Mouse (Mus musculus): ENCODE data around the gene Nbea.

Gene Nbea

DNA sequence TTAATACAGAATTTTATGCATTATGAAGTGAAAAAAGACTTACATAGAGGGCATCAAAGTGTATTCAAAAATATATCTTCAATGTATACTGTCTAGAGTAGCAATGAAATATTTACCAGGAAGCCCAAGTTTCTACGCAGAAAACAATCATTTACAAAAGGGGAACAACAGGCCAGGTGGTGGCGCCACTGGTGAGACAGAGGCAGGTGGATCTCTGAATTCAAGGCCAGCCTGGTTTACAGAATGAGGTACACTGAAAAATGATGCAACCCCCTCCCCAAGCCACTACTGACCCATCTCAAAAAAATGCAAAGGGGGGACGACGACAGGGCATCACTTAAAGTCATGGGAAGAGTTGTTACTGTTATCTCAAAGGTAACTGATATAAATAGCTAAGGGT lies 430.9 kb downstream of the Nbea start:
- no peak for DNase-seq (ENCODE audit: low spot score in 2 of 2)

DNA sequence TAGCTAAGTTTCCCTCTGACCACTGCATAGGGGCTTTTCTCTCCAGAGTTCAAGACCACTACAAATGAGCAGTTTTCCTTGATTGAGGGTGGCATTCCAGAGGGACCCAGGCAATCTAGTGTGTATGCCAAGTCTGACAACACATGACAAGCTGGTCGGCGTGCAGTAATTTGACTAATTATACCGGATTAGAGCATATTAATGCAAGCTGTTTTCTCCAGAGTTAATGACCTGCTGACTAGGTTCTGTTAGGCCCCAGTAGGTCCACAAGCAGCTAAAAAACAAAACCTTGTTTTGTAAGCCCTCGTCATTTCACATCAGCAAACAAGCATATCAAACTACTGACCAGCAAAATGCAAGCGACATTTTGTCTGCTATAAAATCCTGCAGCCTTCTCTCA lies 432.1 kb downstream of the Nbea start:
- DNase-seq (ENCODE audit: low spot score in 2 of 2) = no peak

DNA sequence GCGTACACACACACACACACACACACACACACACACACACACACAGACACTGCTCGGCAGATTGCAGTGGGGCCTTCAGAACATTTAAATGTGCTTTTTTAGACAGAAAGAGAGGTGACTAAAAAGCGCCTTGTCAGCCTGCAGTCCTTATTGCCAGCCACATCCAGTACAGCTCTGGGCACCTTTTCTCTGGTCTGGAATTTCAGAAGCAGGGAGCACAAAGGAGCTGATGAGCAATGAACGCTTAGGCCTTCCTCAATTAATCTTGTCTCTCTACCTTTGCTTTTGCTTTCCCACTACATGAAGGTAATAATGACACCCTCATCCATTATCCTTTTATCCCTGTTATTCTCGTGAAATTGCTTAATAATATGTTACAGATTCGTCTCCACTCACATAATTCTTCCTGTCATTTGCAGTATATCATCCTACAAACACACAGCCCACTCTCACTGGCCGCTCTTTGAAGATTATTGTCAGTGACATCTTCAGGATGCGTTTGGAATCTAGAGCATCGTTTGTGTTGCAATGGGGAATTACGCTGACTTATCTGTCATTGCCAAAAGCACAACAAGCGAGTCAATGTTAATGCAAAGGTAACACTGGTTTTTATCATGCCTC lies 432.9 kb downstream of the Nbea start:
- no peak for DNase-seq (ENCODE audit: low spot score in 2 of 2)

DNA sequence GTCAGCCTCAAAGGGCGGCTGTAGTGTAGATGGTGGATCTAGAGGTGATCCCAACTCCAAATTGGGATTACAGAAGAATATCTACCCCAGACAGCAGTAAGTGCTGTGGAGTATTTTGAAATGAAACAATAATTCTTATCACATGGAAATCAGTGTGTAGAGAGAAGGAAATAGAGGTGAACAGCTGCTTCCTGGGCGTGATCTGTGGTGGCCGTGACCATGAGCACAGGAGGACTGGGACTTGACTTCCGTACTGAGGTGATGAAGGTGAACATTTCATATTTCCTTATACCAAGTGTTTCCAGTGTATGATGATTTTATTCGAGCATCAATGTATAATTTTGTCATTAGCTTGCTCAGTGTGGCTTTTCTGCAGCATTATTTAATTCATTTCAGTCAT lies 439.6 kb downstream of the Nbea start:
- no peak for DNase-seq (ENCODE audit: low spot score in 2 of 2)

GRCm38 (mm10) chr3:55742654-55743053 lies 440.8 kb downstream of the Nbea start:
- no peak for DNase-seq (ENCODE audit: low spot score in 2 of 2)

GRCm38 (mm10) chr3:55742218-55742617 lies 441.3 kb downstream of the Nbea start:
- no peak for DNase-seq (ENCODE audit: low spot score in 2 of 2)

- DNase-seq (ENCODE audit: low spot score in 2 of 2) = no peak
These were observed 442.1 kb downstream of the Nbea start for GRCm38 (mm10) chr3:55741428-55741827.

DNA sequence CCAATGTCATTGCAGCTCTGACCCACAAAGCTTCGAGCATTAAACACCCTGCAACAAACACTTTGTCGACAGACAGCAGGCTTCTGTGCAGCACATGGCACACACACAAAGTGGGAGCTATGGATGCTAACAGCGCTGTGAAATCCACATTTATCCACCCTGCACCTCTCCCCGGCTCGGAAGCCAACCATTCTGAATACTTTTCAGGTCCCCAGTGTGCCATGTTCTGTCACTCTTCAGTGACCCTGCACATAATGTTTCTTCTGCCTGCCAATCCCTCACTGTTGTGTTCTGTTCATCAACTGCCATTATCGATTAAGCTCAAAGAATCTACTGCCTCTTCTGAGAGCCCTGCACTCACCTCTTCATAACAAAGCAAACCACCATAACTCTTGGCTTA lies 449.8 kb downstream of the Nbea start:
- no peak for DNase-seq (ENCODE audit: low spot score in 2 of 2)

- DNase-seq (ENCODE audit: low spot score in 2 of 2) = no peak
These were observed 453.0 kb downstream of the Nbea start for GRCm38 (mm10) chr3:55730549-55730948.

DNA sequence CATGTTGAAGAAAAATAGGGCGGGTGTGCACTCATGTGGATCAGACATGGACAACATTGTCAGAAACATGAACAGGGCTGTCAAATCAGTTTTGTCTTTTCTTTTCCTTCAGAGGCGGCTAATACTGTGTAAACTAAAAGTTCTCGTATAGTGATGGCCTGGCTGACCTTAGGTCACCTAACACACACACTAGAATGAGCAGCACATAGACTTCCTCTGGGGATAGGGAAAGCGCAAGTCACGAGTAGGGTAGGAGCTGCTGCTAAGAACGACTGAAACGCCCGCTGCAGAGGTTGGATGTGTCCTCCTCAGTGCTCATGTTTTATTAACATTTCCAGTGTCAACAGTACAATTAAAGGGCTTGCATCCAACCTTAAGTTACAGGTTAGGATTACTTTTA lies 453.4 kb downstream of the Nbea start:
- no peak for DNase-seq (ENCODE audit: low spot score in 2 of 2)

DNA sequence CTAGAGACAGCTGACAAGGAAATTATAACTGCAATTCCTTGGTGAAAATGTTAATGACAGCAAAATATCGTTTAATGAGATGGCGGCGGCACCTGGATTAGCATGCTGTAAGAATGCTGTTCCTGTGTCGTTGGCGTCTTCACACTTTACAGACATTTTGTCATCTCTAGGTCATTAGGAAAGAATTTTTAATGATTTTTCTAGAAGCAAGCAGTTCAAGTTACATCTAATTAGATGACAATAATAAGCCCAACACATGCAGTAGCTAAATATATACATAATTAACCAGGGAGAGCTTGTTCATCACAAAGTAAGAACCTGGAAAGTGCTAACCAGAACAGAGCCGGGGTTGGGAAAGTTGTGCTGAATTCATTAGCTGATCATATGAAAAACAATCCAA lies 469.2 kb downstream of the Nbea start:
- DNase-seq (ENCODE audit: low spot score in 2 of 2) = no peak

DNA sequence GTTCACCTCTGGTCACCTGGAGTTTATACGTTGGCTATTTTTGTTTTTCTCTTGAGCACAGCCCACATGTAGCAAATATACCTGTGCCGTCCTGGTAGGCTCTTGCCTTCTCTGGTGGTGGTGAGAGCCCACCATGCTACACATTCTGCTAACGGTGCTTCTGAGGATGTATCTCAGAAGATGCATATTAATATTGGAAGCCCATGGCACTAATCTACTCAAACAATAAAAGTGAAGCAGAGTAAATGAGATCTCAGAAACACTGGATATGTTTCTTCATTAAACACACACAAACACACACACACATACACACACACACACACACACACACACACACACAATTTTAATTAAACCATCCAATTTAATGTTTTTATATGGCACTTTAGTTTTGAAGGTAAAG lies 469.6 kb downstream of the Nbea start:
- no peak for DNase-seq (ENCODE audit: low spot score in 2 of 2)

DNA sequence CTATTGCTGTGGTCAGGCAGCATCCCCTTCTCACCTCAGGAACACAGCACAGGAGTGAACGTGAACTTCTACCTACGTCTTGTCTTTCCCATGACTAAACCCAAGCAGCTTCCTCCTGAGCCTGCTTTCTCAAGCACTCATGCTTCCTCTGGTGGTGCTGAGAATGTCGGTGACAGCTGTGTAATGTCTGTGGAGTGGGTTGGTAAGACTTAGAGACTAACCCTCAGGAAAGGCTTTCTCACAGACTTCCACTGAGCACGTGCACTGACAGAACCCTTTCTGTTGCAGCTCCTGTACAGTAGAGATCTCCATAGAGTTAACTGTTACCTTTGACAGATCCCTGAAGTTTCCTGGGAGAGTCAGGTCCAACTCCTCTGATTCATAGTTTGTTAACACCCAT lies 473.2 kb downstream of the Nbea start:
- no peak for DNase-seq (ENCODE audit: low spot score in 2 of 2)

DNA sequence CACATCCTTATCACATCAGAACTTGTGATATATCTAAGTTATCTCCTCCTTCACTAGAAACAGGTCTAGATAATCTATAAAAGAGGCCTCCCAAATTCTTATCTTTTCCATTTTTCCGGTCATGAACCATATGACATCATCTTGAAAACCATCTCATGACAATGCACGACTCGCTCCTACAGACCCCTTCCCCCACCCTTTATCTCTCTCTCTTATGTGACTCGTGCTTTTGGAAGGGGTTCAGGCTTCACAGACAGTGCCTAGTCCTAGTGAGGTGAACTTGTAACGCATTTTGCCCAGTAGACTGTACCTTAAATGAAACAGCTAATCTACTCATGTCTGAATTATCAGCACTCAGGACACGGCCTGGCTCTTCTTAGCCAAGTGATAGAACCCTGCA lies 481.9 kb downstream of the Nbea start:
- no peak for DNase-seq (ENCODE audit: low spot score in 2 of 2)

DNA sequence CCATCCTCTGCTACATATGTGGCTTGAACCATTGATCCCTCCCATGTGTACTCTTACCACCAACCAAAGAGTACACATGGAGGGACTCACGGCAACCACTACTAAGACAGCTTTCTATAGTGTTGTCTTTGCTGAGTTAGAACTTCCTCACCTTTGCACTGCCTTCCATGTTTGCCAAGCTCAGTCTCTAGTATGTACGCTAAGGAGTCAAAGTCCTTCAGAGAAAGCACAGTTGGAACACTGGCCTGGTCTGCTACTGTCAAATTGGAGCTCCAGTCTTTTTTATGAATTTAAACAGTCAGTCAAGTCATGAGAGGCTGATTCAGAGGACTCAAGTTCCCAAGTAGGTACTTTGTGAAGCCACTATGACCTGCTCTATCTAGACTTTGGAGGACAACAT lies 486.3 kb downstream of the Nbea start:
- DNase-seq (ENCODE audit: low spot score in 2 of 2) = no peak

DNA sequence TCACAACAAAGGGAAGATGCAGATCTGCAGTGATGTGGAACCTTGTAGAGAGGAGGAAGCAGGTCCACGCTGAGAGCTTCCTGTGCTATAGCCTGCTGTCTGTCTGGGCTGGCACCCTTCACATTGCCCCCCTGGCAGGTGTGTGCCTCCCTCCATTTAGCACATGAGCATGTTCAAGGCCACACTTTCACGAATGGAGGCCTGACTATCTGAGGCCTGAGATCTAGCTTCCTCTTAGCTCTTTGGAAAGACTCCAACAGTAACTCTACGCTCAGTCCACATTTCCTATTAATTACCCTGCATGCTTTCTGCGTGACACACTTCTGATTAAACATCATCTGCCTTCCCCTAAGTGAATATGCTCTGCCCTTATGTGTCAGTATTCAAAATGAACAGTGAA lies 490.4 kb downstream of the Nbea start:
- no peak for DNase-seq (ENCODE audit: low spot score in 2 of 2)

- DNase-seq (ENCODE audit: low spot score in 2 of 2) = no peak
These were observed 495.4 kb downstream of the Nbea start for GRCm38 (mm10) chr3:55688098-55688497.

GRCm38 (mm10) chr3:55686993-55687392 lies 496.5 kb downstream of the Nbea start:
- DNase-seq (ENCODE audit: low spot score in 2 of 2) = no peak

GRCm38 (mm10) chr3:55685627-55686026 lies 497.9 kb downstream of the Nbea start:
- DNase-seq (ENCODE audit: low spot score in 2 of 2) = no peak

GRCm38 (mm10) chr3:55684892-55685291 lies 498.6 kb downstream of the Nbea start:
- no peak for DNase-seq (ENCODE audit: low spot score in 2 of 2)

- DNase-seq (ENCODE audit: low spot score in 2 of 2) = no peak
These were observed 505.8 kb downstream of the Nbea start for GRCm38 (mm10) chr3:55677691-55678090.

DNA sequence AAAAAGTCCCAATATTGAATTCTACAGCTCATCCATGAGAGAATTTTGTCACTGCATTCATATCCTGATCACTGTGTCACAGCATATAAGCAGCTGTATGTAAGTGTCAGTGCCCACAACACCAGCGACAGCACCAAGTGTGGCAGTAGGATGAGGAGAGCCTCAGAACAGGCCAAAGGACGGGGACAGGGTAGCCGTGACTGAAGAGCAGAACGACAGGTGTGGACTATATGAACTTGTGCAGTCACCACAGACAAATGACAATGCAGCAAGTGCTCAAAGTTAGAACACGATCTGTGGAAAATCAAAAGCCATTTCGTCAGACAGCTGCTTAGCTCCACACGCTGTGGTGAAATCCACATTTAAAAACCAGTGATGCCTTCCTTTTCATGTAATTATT lies 509.3 kb downstream of the Nbea start:
- no peak for DNase-seq (ENCODE audit: low spot score in 2 of 2)

DNA sequence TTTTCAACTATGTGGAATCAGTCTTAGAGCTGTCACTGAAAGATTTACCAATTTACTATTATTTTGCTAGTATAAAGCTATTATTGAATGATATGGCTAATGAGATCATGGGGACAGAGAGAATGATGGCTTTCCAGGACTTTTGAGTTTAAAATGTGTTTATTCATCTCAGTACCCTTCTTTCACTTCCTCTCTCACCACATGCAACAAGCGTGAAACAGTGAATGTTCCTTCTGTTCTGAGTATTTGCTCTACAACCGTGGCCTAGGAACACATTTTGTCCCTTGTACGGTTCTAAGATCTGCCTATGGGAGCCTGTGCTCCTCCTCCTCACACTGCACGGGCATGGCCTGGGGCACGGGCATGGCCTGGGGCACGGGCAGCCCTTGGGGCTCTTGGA lies 516.5 kb downstream of the Nbea start:
- DNase-seq (ENCODE audit: low spot score in 2 of 2) = no peak

DNA sequence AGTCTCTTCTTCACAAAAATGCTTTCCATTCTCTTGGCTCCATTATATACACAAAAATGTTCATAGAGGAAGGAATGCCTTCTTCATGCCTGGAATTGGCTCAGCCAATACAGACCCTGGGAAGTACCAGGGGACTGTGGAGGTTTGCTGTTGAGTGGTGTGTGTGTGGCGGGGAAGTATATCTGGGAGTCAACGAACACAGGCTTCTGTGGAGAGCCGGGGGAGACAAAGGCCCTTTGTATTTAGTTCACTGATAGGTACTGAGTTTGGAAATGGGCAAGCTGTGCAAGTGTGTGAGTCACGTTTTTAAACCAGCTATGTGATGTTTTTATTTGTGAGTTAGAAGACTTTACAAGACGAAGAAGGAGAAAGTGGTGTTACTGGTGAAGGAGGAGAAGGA lies 517.6 kb downstream of the Nbea start:
- DNase-seq (ENCODE audit: low spot score in 2 of 2) = no peak

DNA sequence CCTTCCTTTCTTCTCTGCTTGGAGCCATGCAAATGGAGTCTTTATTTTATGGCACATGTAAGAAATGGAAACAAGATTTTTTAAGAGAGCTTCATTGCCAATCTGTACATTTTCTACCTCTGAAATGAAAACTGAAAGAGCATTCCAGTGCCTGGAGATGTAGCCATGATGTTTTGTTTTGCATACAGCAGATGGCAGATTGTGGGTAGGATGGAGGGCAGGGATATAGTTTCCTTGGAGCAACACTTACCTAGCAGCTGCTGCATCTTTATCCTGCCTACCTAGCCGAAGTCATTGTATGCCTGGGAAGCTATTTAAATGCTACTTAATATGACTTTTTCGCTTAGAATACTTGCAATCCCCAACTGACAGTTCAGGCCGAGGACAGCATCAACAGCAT lies 518.8 kb downstream of the Nbea start:
- DNase-seq (ENCODE audit: low spot score in 2 of 2) = no peak

Data from urinary bladder, postnatal 36 days (tissue).